Mouse (Mus musculus) kidney, postnatal 25 days (tissue): ENCODE data around the gene Cyp4f40.
A peak's percentile ranks its signal among the peaks of the same experiment; 100 is the strongest.
"Not testable (repeated sequence)": the region's sequence is repeated elsewhere in the genome, so short reads cannot be mapped to it uniquely, and the experiment has no call there.

ENCODE experiments used
- DNase-seq, 2 experiments: peaks; one replicate each; pipeline ENCODE4 v3.0.0; 2021; ENCODE audit warnings: mixed read lengths in 2 of 2

The Cyp4f40 gene

DNA sequence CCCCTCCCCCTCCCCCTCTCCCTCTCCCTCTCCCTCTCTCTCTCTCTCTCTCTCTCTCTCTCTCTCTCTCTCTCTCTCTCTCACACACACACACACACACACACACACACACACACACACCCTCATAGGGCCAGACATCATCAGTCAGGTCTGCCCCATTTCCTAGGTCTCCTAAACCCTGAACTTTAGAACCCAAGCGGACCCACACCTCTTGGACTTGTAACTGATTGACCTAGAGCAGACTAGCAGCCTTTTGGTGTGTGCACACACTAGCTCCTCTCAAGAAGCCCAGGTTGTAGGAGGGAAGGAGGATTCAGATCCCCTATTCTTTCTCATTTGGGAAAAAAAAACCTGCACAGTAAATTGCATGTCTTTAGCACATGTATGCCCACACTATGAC is 63.5 kb downstream of the Cyp4f40 start:
- DNase-seq = peak; percentile 8 to 44

DNA sequence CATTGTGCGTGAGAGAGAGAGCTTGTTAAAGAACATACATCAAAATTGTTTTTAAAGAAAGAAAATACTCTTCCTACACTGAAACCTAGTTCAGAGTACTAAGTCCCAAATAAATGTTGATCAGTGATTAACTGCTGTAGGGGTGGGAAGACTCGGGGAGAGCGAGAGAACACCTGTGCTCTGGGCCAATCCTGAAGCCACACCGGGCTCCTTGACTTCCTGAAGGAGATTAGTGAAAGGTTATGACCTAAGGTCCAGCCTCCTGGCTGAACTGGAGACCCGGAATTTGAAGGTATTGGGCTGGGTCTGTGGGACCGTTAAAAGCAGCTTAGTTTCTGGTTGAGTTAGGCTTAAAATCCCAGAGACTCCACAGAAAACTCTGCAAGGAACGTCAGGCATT is 64.1 kb downstream of the Cyp4f40 start:
- DNase-seq = peak; percentile 28 to 69

DNA sequence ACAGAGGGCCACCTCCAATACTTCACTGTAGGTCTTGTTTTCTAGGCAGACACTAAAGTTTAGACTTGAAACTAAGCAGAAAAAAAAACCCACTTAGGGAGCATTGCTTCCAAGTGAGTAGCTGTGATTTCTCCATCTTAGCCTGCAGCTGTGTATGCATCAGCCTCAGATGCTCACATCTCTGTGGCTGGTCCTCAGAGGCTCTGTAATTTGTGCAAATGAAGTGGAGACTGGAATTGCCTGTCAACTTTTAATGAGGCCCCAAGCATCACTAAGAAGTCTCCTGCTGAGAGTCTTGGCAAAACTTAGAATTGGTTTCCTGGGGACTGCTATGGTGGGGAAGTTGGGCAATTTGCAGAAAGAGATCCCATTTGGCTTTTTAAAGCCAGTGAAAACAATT is 67.7 kb downstream of the Cyp4f40 start:
- not testable (repeated sequence) for DNase-seq
